Mouse (Mus musculus): ENCODE measurements at regions not wholly inside any gene's neighbourhood (a gene's known extent, or its start where the extent isn't known, plus 50 kb on each side); places are given as distances from the start of the nearest gene placed in this dataset.
"Not testable (repeated sequence)": the region's sequence is repeated elsewhere in the genome, so short reads cannot be mapped to it uniquely, and the experiment has no call there.

DNA sequence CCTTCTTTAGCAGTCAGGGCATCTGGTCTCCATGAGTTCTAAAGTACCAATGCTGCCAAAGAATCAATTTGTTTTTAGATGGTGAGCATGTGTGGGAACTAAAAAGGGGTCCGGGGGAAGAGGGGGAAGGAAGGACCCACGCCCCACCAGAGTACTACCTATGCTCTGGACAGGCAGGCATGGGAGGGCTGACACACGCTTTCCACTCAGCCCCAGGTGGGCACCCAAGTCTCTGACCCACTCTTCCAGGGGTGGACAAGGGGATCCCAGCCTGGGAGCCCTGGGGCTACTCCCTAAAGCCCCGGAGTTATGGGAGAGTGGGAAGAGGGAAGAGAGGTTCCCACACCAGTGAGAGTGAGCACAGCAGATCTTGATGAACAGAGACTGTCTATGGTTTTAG, 1446.9 kb downstream of the Zfp704 start:
- DNase-seq (ENCODE audit: low spot score in 2 of 2), result no peak

DNA sequence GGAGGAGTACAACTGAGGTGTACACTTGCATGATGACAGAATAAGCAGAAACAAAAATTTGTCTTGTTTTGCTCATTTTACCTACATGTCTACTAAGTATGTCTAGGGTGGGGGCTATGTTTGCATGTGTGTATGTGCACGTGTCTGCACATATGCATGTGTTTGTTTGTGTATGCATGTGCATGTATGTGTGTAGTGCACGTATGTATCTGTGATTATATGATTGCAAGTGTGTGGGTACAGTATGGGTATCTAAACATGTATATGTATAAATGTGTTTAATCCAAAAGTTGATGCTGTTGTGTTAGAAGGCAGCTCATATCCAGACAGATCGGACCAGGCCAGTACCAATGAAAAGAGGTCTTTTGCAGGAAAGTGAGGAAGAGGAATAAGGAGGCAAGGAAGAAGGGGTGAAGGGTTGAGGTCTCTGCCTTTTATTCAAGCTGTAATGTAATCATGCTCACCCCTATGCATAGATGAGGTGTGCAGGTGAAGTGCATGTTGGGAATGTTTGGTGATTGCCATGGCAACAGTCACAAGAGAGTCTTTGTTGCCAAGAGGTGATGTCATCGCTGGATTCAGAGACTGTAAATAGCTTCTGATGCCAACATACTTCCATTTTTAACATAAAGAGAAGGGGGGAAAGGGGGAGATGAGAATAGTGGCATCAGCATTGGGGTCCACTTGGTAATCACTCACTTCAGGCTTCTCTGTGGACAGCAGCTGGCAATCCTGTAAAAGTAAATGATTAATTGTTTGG, 1447.7 kb downstream of the Zfp704 start:
- no peak for DNase-seq (ENCODE audit: low spot score in 2 of 2)

DNA sequence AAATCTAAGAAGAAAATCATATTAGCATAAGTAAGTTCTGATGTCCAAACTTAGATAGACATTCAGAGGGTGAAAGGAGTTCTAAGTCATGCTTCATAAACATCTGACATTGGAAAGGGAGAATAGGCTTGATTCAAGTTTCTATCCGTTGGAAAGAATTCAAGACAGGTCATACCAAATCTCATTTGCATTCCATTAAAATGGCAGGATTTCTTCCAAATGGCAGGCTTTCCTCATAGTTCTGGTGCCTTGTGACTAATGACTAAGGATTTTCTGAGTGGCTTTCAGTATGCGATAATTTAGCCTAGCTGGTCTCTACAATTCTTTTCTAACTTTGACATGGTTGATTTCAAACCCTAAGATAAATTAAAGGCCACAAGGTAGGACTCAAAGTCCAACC, 1466.9 kb downstream of the Zfp704 start:
- DNase-seq (ENCODE audit: low spot score in 2 of 2), result no peak

DNA sequence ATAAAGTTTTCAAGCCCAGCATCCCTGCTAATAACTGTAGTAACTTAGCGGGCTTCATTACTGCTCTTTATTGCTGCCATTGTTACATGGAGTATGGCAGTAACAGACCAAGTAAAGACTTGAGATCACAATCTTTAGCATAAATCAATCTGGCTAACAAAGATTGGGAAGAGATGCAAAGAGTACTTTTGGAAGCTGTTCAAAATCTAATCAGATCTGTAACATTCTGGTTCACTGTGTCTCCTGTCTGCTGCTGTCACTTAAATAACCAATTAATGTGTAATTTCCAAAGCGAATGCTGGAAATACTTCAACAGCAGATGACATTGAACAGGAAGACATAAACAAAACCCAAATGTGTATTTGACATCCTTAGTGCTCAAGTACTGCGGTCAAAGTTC, 1467.7 kb downstream of the Zfp704 start:
- no peak for DNase-seq (ENCODE audit: low spot score in 2 of 2)

DNA sequence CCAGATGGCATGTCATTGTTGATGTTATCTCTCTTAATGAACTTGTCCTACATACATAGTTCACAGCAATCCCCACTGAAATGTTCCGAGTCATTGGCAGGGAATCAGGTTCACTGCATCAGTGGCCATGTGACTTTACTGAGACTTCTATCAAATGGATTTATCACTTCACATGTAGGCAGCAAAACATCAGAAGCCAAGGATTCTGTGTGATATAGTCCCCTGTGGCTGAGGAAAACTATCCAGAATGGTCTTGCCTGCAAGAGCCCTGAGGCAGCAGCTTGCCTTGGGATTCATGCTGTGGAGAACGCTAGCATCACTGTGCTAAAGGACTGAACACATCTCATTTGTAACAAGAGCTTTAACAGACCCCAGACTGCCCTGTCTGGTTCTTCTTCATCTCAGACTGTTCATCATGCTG, 1468.2 kb downstream of the Zfp704 start:
- no peak for DNase-seq (ENCODE audit: low spot score in 2 of 2)

DNA sequence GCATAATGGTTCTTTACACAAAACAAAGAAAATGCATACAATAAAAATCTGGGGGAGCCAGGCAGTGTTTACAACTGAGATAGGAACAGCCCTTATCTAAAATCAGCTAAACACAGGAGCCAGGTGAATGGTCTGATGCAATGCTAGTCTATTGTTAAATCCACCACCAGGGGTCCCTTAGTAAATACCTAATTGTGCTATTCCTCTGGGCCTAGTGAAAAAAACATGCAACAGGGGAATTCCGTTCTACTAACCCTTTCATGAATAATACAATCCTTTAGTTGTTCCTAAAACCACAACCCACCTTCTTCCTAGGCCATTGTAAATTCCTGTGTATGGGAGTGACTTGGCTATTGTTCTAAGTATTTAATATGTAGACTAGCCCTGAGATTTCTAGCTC, 1486.2 kb downstream of the Zfp704 start:
- not testable (repeated sequence) for DNase-seq (ENCODE audit: low spot score in 2 of 2)

DNA sequence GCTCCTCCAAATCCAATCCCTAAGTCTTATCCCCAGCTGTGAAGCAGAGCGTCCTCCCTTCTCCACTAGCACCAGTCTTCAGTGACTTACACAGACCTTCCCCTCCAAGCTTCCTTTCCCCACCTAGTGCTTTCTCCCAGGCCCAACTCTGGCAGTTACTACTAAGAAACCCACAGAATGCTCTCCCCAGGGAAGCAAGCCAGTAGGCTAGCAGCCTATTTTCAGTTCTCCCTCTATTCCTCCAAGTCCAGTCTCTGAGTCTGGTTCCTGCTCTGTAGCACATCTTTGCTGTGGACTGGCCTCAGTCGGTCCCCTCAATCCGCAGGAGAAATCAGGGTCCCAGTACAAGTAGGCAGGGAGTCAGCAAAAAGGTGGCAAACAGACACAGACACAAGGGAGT, 1486.7 kb downstream of the Zfp704 start:
- DNase-seq (ENCODE audit: low spot score in 2 of 2), result no peak

DNA sequence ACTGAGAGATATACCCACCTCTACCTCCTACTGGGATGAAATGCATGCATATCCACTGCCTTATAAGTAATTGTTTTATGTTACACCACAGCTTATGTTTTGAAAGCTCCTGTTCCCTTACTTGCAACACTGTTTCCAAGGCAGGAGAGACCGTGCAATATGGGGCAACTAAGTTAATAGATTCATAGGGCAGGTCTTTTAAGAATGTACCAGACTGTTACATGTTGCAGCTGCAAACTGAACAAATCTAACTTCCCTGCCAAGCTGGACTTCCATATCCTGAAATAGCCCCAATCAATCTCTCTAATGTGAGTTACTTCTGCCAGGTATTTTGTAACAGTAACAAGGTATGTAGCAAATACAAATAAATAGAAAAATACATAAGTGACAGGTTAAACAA, 1478.0 kb upstream of the 1700008P02Rik start:
- no peak for DNase-seq (ENCODE audit: low spot score in 2 of 2)

DNA sequence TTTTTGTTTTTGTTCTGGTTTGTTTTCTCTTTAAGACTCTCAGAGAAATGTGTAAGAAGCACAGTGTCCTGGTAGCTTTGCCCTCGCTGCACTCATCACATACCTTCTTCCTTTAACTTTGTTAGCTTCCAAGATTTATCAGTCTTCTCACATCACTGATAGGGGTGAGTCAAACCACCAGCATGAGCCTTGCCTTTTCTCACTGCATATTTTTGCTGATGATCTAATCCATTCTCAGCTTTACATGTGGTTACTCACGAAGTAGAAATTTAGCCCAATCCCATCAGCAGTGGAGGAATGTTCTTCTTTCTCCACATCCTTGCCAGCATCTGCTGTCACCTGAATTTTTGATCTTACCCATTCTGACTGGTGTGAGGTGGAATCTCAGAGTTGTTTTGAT, 1464.5 kb upstream of the 1700008P02Rik start:
- DNase-seq (ENCODE audit: low spot score in 2 of 2), result no peak

DNA sequence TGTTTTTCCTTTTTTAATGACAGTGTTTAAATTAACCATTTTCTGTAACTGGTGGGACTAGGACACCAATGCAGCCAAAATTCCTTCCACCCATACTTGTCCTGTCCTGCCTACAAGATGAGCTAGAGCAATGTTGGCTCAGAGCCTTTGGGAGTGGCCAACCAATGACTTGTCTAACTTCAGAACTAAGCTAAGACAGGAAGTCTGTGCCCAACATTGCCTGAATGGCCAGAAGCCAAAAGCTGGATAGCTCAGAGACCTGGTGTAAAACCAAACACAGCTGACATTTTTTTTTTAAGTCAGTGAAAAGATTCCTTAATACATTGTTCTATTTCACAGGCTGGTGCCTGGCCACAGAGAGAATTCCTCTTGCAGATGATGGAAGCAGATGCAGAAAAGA, 1433.5 kb upstream of the 1700008P02Rik start:
- no peak for DNase-seq (ENCODE audit: low spot score in 2 of 2)

DNA sequence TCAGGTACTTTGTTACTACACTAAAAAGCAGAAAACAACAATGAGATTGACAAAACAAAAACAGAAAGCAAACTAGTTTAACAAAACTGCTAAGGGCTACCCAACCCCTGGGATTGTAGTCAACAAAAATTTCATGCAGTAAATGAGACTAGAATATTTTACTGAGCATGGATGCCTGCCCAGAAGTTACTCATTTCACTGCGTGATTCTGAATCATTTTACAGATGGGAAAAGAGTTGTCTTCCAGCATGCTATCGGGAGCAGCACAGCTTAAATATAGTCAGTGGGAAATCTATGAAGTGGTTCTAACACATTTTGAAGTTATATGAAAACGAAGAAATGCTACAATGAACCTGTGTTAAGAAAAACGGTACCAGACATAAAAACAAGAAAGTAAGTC, 1430.9 kb upstream of the 1700008P02Rik start:
- no peak for DNase-seq (ENCODE audit: low spot score in 2 of 2)

DNA sequence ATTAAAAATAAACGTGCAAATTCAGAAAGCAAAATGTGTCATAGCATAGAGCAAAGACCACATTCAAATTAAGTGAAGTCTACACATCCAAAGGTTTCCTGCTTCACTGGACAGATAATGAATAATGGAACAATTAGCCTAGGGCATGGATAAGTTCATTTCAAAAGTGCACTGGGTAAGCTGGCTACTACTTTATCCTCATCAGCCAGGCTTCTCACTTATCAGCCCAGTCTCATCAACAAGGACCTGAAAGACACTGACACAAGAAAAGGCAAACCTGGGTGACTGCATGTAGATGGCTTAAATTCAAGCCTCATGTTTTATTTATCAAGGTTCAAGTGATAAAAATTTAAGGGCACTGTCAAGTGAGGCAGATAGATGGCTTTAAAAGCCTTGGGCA, 1429.5 kb upstream of the 1700008P02Rik start:
- no peak for DNase-seq (ENCODE audit: low spot score in 2 of 2)

DNA sequence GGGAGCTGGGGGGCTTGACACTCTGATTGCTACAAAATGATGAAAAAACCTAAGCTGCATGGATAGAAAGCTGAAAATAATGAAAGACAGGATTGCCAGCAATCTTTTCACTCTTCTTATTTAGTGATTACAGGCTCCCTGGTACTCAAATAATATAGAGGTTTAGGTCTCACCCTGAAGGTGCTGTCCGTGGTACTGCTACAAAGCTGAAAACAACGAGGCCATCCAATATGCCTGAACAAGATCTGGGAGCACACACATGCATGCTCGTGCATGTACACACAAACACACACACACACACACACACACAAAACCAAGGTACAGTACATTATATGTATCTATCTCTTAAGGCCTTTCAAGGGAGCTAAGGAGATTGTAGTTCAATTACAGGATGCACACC, 1426.1 kb upstream of the 1700008P02Rik start:
- no peak for DNase-seq (ENCODE audit: low spot score in 2 of 2)

DNA sequence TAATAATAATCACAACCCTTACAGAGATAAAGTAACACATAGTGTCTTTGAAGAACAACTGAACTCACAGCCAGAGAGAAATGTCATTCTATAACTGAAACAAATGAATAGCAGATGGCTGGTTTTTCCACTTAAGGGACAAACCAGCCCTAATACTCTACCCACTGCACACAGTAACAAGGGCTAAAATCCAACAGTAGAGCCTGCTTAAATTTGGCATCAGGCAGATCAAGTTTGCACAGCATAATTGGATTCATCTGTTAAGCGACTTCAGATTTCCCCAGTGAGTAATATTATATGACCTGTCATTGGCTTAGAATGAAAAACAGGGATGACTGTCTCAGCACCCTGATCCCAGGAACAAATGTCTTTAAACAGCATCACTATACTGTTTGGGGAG, 1416.5 kb upstream of the 1700008P02Rik start:
- DNase-seq (ENCODE audit: low spot score in 2 of 2), result no peak

DNA sequence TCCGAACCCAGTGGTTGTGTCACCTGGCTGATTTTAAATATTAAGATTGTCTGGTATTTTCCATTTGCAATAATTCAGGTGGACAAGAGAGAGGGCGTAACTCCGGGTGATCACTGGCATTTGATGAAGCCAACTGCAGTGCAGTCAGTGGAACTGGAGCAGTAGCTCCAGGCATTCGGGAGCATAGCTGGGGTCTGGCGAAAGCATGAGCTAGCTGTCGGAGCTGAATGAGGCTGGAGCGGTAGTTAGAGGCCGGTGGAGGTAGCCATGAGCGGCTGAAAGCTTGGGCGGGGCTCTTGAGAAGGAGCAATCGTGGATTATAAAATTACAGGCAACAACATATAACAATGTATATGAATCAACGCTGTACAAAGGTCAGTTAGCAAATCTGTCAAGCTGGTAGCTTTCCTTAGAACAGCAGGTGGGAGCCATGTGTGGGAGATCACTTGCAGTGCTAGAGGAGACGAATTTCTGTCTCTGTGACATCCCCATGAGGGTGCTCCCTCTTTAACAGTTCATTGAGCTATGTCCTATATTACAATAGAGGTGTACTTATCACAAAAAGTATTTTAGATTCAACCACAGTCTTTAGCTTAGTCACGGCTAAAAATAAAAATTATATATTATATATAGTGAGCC, 1415.0 kb upstream of the 1700008P02Rik start:
- DNase-seq (ENCODE audit: low spot score in 2 of 2), result no peak

DNA sequence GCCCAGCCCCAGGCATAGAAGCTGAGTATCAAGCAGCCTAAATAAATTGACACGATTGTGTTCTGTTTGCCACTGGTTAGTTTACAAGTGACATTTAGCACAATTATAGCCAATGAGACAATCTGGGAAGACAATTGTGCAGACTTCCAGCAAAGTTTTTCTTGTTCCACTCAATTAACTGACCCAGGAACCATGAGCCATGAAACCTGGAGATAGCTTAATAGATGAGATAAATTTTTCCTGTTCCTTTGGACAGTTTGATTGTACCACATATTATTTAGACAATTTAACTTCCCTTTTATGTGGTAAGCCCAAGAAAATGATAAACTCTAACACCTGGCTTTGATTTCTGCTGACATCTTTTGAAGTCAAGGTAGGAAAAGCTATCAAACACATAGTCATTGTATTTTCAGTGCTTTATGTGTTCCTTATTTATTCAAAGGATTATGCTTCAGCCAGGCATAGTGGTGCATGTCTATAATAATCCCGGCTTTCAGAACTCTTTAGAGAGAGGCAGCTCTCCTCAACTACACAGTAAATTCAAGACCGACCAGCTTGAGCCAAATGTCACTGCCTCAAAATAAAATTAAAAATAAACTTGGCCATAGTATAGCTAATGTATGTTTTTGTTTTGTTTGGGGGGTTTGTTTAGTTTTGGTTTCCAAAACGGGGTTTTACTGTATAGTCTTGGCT, 1406.2 kb upstream of the 1700008P02Rik start:
- no peak for DNase-seq (ENCODE audit: low spot score in 2 of 2)

DNA sequence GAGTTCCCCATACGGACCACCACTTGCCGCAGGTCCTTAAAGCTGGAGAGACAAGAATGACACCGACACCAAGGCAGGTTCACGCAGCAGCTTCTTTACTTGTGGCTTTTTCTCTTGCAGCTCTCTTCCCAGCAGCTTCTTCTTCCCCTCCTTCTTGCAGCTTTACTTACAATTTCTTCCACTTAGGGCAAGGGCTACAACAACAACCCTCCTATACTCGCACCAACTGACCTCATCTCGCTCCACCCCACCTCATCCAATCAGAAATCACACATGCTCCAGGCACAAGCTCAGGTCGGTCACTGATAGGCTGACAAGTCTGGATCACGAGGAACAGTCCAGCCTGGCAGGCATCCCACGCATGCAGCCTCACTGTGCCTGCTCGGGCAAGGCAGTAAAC, 1402.4 kb upstream of the 1700008P02Rik start:
- no peak for DNase-seq (ENCODE audit: low spot score in 2 of 2)

DNA sequence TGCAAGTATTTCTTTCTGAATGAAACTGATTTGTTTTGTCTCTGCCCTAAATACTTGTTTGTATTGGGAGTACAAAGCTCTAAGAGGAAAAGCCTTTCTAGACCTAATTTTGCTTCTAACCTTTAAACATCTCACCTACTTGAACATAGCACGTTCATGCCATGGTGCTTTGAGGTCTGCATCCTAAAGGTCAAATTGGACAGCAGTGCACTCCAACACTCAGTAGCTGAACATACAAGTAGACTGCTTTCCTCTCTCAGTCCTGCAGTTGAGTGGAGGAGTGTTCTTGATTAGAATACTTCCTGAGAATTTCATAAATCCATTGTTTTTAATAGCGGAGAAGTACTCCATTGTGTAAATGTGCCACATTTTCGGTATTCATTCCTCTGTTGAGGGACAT, 1397.2 kb upstream of the 1700008P02Rik start:
- DNase-seq (ENCODE audit: low spot score in 2 of 2), result no peak

DNA sequence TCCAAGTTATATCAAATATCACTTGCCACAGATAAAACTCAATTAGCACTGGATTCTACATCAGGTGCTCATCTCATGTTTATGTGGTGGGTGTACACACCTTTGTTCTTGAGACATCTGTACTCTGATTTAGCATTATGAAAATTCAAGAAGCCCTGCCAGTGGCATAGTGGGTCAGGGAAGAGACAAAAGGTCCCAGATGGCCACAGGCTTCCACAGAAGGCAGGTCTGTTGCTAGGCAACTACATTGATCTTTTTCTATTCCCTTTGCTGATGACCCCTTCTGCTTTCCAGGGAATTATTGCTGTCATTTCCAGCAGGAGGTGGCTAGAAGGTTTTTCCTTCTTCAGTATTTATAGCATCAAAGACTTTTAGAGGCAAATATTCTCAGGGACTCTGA, 1396.7 kb upstream of the 1700008P02Rik start:
- DNase-seq (ENCODE audit: low spot score in 2 of 2), result no peak

DNA sequence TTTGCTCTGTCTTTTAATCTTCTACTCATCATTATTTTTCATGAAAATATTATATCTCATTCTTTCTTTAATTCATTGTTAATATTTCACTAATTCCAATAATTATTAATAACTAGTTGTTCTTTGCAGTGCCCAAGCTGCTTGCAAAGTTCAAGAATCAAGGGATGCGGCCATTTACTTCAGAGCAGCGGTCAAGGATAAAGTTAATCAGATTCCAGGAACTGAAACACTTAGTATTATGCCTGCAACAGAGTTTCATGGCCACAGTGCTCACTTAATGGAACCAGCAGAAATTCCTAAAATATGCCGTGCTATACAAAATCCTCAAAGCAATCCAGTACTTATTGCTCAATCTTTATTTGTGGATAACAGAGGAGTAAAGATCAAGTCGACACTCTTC, 1389.7 kb upstream of the 1700008P02Rik start:
- DNase-seq (ENCODE audit: low spot score in 2 of 2), result no peak

DNA sequence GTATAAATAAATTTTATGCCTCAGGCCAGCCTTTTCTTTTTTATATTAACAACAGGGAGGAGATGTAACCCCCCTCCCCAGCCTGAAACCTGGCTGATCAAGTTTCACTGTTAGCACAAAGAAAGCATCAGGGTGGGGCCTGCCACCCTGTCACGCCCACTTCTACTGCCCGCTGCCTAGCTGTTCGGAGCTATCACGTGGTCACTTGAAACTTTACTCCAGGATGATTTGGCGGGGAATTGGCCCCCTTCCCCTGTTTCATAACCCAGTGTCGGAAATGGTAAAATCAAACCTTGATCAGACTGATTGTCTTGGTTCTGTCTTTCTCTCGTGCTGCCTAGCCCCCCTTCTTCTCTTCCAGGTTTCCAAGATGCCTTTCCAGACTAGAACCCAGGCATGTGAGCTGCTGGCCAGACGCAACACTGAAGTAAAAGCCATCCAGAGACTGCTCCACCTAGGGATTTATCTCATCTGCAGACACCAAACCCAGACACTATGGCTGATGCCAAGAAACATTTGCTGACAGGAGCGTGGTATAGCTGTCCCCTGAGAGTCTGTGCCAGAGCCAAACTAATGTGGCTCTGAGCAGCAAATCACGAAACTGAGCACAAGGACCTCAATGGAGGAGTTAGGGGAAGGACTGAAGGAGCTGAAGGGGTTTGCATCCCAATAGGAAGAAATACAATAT, 1386.6 kb upstream of the 1700008P02Rik start:
- no peak for DNase-seq (ENCODE audit: low spot score in 2 of 2)

DNA sequence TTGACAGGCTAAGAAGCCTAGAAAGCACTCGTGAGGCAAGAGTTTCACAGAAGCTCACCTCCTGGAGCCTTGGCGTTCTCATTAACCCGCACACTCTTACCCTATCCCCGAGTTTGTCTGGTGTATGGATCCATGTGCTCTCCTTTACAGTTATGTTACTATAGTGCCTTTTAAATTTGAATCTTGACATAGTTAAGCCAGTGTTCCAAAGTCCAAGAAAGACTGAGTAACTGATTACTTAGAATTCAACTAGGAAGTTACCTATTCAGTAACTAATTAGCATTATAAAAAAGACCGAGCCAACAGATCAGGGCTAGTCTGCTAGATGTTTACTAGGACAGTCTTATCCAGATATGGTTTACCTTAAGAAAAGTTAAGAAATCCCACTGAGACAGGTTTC, 1386.0 kb upstream of the 1700008P02Rik start:
- no peak for DNase-seq (ENCODE audit: low spot score in 2 of 2)

Data from spleen, postnatal 10 days (tissue).